Mouse (Mus musculus): ENCODE measurements at regions not wholly inside any gene's neighbourhood (a gene's known extent, or its start where the extent isn't known, plus 50 kb on each side); places are given as distances from the start of the nearest gene placed in this dataset.

DNA sequence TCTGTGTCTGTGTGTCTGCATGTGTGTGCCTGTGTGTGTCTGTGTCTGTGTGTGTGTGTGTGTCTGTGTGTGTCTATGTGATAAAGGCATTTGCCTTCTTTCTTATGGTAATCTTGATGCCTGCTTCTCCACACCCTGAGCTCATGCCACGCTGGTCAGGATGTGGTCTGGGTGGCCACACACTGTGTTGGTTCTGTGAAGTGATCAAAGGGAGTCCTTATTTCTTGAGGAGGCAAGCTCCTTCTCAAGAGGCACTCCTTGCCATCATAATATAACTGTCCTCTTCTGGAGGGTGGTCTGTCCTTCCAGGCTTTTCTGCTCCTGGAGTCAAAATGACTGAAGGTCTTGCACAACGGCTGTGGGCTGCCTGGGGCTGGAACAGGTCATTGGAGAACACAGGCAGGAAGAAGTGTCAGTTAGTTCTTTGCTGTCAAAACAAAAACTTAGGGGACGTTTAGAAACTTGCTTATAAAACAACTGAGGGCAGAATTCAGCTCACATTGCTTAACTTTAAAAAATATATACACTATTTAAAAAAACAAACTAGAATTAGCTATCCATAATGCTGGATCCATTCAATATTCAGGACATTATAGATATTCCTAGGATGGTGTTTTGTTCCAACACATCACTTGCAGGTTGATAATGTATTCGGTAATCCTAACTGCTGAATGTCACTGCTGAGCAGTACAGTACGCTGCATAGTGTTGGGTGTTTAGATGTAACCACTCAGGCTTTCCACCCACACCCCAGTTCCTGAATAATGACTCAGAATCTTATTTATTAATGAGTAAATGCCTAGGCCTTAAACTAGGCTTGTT, 50.3 kb upstream of the Lta4h start:
- DNase-seq (ENCODE audit: low spot score) (no peak), ATAC-seq (replicated peaks; ENCODE audit: low FRiP score, low read depth) (no peak)
- Histone ChIP-seq H3K36me3 (ENCODE audit: insufficient read depth, low read length) (no peaks in the 10 kb centered on the region), H3K27ac (no peak overlapping the region), H3K9ac (ENCODE audit: low read depth, low read length) (no peak overlapping the region), H3K4me2 (ENCODE audit: low read length) (no peak overlapping the region), H3K4me1 (replicated peaks; ENCODE audit: insufficient read depth, low read length) (no peaks in the 10 kb centered on the region), H3K4me3 (replicated peaks; ENCODE audit: low read depth, low read length) (no peak overlapping the region), H3K27me3 (ENCODE audit: insufficient read depth, low read length) (no peaks in the 10 kb centered on the region), H3K9me3 (replicated peaks; ENCODE audit: low read length) (no peaks in the 10 kb centered on the region)
- 48% methylated on average over 5 of the region's 5 CpGs for WGBS
- TF ChIP-seq CTCF (IDR thresholded peaks at IDR 0.05; ENCODE audit: low read depth), result no peak
